Mouse (Mus musculus) kidney, embryonic 16.5 days (tissue): ENCODE results near the gene Stk11. TPM values are rescaled to one million over a fixed set of nuclear protein-coding genes. Genes with fewer than 3 reads are reported as not detected.

ENCODE experiments used
- ATAC-seq: fragments of 200-750 bp; cut with Nextera tagmentation; 2 replicates; pipeline ENCODE4 v1.8.0; 2017; ENCODE audit warnings: moderate TSS enrichment; ENCODE audit not compliant: low FRiP score, low TSS enrichment
- H3K27ac ChIP-seq: fragments of 300-500 bp; sonication (generic); 2 replicates; pipeline ENCODE4 v1.5.1; 2014; ENCODE audit warnings: low read length
- H3K27me3 ChIP-seq: fragments of 300-500 bp; sonication (generic); 2 replicates; pipeline ENCODE4 v1.6.1; 2014; ENCODE audit warnings: low read length, control low read depth, mixed read lengths; ENCODE audit not compliant: insufficient read depth
- H3K36me3 ChIP-seq: fragments of 300-500 bp; sonication (generic); 2 replicates; pipeline ENCODE4 v1.6.1; 2014; ENCODE audit warnings: low read length, control low read depth, mixed read lengths; ENCODE audit not compliant: insufficient read depth
- H3K4me1 ChIP-seq: fragments of 300-500 bp; sonication (generic); 2 replicates; pipeline ENCODE4 v1.6.1; 2014; ENCODE audit warnings: low read length, control low read depth, mixed read lengths; ENCODE audit not compliant: insufficient read depth
- H3K4me2 ChIP-seq: fragments of 300-500 bp; sonication (generic); replicated peaks from 2 replicates; pipeline ENCODE4 v1.6.1; 2014; ENCODE audit warnings: low read depth, low read length
- H3K4me3 ChIP-seq: fragments of 300-500 bp; sonication (generic); 2 replicates; pipeline ENCODE4 v1.5.1; 2014; ENCODE audit warnings: mild to moderate bottlenecking, low read length
- H3K9ac ChIP-seq: fragments of 300-500 bp; sonication (generic); replicated peaks from 2 replicates; pipeline ENCODE4 v1.6.1; 2014; ENCODE audit warnings: low read length
- H3K9me3 ChIP-seq: fragments of 300-500 bp; sonication (generic); 2 replicates; pipeline ENCODE4 v1.6.1; 2016; ENCODE audit warnings: low read length, control low read depth
- WGBS: fragments of 180-500 bp; shearing (Covaris S2); extraction: QIAGEN DNeasy Blood & Tissue Kit; methylation state at CpG from one replicate; pipeline ENCODE4 v1.1.7; 2014; 5-methylcytosine and 5-hydroxymethylcytosine counted together
- polyA plus RNA-seq: library from polyadenylated mRNA; unstranded; fragments of >200 nt; fragmentation: Nextera tagmentation; extraction: Ambion mirVana; gene quantifications from 2 replicates; pipeline ENCODE4 v1.2.1, GENCODE M21; 2015

Stk11 gene
- polyA plus RNA-seq, 1 experiment from 2014 or later = 18.2 TPM

GRCm38 (mm10) chr10:80134421-80134820 lies 18.8 kb downstream of the Stk11 start:
- H3K9me3 ChIP-seq = no peaks in the 10 kb centered on the region
- no peak for ATAC-seq
- H3K27ac ChIP-seq = no peak overlapping the region
- peaks cover 48% of the 10 kb centered on the region for H3K4me1 ChIP-seq
- H3K27me3 ChIP-seq = peaks cover 18% of the 10 kb centered on the region
- no peak overlapping the region for H3K9ac ChIP-seq
- WGBS = 82% methylated on average over 9 of the region's 9 CpGs
- H3K4me2 ChIP-seq = no peak overlapping the region
- no peak overlapping the region for H3K4me3 ChIP-seq
- H3K36me3 ChIP-seq = peaks cover 42% of the 10 kb centered on the region

- H3K27ac ChIP-seq = no peak overlapping the region
- peaks cover 35% of the 10 kb centered on the region for H3K36me3 ChIP-seq
- no peak overlapping the region for H3K4me3 ChIP-seq
- 78% methylated on average over 10 of the region's 10 CpGs for WGBS
- no peaks in the 10 kb centered on the region for H3K9me3 ChIP-seq
- no peak overlapping the region for H3K4me2 ChIP-seq
- peaks cover 20% of the 10 kb centered on the region for H3K27me3 ChIP-seq
- H3K9ac ChIP-seq = no peak overlapping the region
- H3K4me1 ChIP-seq = peaks cover 47% of the 10 kb centered on the region
- ATAC-seq = no peak
These were observed 19.6 kb downstream of the Stk11 start for GRCm38 (mm10) chr10:80135161-80135560.

GRCm38 (mm10) chr10:80135641-80136040 lies 20.0 kb downstream of the Stk11 start:
- peaks cover 31% of the 10 kb centered on the region for H3K36me3 ChIP-seq
- H3K27ac ChIP-seq = no peak overlapping the region
- no peak overlapping the region for H3K4me3 ChIP-seq
- no peak overlapping the region for H3K4me2 ChIP-seq
- peaks cover 20% of the 10 kb centered on the region for H3K27me3 ChIP-seq
- peaks cover 43% of the 10 kb centered on the region for H3K4me1 ChIP-seq
- no peak overlapping the region for H3K9ac ChIP-seq
- ATAC-seq = no peak
- WGBS = 100% methylated on average over 1 of the region's 1 CpGs
- no peaks in the 10 kb centered on the region for H3K9me3 ChIP-seq

DNA sequence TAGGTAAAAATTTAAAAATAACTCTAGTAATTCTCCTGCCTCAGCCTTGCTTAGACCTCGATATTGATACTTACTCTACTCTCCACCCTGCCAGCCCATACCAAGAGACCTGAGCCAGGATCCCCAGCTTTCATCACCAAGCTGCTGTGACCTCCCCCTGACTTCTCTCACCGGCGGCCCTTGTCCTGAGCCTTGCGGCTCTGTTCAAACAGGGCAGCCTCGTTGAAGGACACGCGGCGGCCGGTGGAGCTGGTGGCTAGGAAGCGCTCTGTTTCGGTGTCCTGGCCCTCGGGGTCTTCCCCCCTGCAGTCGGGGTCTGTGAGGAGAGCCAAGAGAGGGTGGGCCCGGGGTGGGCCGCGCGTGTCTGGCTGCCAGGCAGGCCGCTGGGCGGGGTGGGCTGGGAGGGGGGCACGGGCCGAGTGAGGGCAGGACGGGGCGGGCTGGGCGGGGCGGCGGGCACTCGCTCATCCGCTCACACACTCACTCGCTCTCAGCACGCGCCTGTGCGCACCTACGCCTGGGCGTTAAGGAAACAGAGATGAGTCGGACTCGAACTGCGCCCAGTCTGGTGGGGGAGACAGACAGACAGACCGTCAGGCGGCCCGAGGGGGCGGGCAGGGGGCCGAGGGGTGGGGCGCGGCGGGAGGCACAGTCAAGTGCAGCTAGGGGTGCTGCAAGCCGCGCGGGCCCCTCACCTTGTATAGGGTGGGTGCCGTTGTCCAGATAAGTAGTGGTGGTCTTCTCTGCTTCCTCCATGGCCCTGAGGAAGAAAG lies 20.8 kb downstream of the Stk11 start:
- no peak for ATAC-seq
- peak overlapping the region; percentile 64 for H3K9ac ChIP-seq
- H3K4me3 ChIP-seq = peak overlapping the region; percentile 80
- no peak overlapping the region for H3K27ac ChIP-seq
- H3K9me3 ChIP-seq = no peaks in the 10 kb centered on the region
- WGBS = 17% methylated on average over 41 of the region's 49 CpGs
- peak overlapping the region; percentile 99 for H3K4me2 ChIP-seq
- H3K4me1 ChIP-seq = peaks cover 40% of the 10 kb centered on the region
- H3K36me3 ChIP-seq = peaks cover 24% of the 10 kb centered on the region
- H3K27me3 ChIP-seq = peaks cover 20% of the 10 kb centered on the region

- no peak for ATAC-seq
- Histone ChIP-seq H3K27me3 (peaks cover 20% of the 10 kb centered on the region), H3K4me3 (peak overlapping the region; percentile 80), H3K4me2 (peak overlapping the region; percentile 99), H3K9me3 (no peaks in the 10 kb centered on the region), H3K27ac (peak overlapping the region; percentile 35), H3K9ac (peak overlapping the region; percentile 64), H3K36me3 (peaks cover 18% of the 10 kb centered on the region), H3K4me1 (peaks cover 39% of the 10 kb centered on the region)
- WGBS = 2% methylated on average over 29 of the region's 29 CpGs
These were observed 21.5 kb downstream of the Stk11 start for GRCm38 (mm10) chr10:80136952-80137625.

- H3K36me3 ChIP-seq = peaks cover 11% of the 10 kb centered on the region; the same call in 1 of the 2 replicates
- 3% methylated on average over 22 of the region's 33 CpGs for WGBS
- H3K9me3 ChIP-seq = no peaks in the 10 kb centered on the region
- peaks cover 20% of the 10 kb centered on the region for H3K27me3 ChIP-seq
- H3K9ac ChIP-seq = peak overlapping the region; percentile 89
- no peak for ATAC-seq
- H3K4me1 ChIP-seq = peaks cover 41% of the 10 kb centered on the region
- peak overlapping the region; percentile 35 for H3K27ac ChIP-seq
- H3K4me2 ChIP-seq = peak overlapping the region; percentile 99
- H3K4me3 ChIP-seq = peak overlapping the region; percentile 80
These were observed 22.3 kb downstream of the Stk11 start for GRCm38 (mm10) chr10:80137626-80138552.

GRCm38 (mm10) chr10:80138553-80139438 lies 23.2 kb downstream of the Stk11 start, which contains the start of gene Atp5d:
Gene Atp5d (plus strand): TSS chr10:80138632.
- Histone ChIP-seq H3K9me3 (no peaks in the 10 kb centered on the region), H3K36me3 (peaks cover 13% of the 10 kb centered on the region; the same call in 1 of the 2 replicates), H3K4me3 (peak within 1 kb of the TSS; percentile 80), H3K4me2 (peak within 1 kb of the TSS; percentile 99), H3K4me1 (peaks cover 49% of the 10 kb centered on the region), H3K27me3 (peaks cover 20% of the 10 kb centered on the region), H3K9ac (peak within 1 kb of the TSS; percentile 89), H3K27ac (peak within 1 kb of the TSS; percentile 79)
- WGBS = under 1% methylated on average over 59 of the region's 94 CpGs
- 0 out of 2 replicates have a peak, but pooled peaks have one; percentile 5 for ATAC-seq

GRCm38 (mm10) chr10:80139439-80139775 lies 23.8 kb downstream of the Stk11 start:
- peak overlapping the region; percentile 79 for H3K27ac ChIP-seq
- H3K9ac ChIP-seq = peak overlapping the region; percentile 89
- H3K4me3 ChIP-seq = peak overlapping the region; percentile 80
- under 1% methylated on average over 9 of the region's 10 CpGs for WGBS
- H3K27me3 ChIP-seq = peaks cover 20% of the 10 kb centered on the region
- H3K36me3 ChIP-seq = peaks cover 16% of the 10 kb centered on the region
- peaks cover 49% of the 10 kb centered on the region for H3K4me1 ChIP-seq
- no peak for ATAC-seq
- H3K9me3 ChIP-seq = no peaks in the 10 kb centered on the region
- H3K4me2 ChIP-seq = peak overlapping the region; percentile 99
